Mouse (Mus musculus): Measurements from ENCODE around the gene Gm45837.

DNA sequence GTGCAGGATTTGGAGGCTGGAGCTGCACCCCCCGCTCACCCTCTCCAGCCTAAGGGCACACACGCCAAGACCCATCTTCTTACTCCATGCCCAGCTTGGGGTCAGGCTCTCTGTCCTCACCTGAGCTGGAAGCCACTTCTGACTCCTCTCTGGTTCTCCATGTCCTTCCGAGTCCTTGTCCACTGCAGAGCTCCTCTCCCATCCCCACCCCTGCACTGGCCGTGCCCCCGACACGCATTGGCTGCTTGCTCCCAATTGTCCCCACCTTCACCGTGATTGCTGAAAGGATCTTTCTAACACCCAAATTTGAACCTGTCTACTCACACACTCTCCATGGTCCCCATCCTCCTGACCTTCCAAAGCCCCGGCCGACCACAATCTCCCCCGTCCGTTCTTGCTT lies 50.9 kb downstream of the Gm45837 start:
- no peak for TF ChIP-seq CTCF (IDR thresholded peaks at IDR 0.05; ENCODE audit: borderline replicate concordance, control insufficient read depth, extremely low read depth, insufficient read depth, low read length, poor library complexity)
- no peak for TF ChIP-seq POLR2A (IDR thresholded peaks at IDR 0.05; ENCODE audit: control insufficient read depth, extremely low read depth, insufficient read depth, low read length, poor library complexity)
